Mouse (Mus musculus): ENCODE data around the gene Plcb1.

Gene Plcb1

DNA sequence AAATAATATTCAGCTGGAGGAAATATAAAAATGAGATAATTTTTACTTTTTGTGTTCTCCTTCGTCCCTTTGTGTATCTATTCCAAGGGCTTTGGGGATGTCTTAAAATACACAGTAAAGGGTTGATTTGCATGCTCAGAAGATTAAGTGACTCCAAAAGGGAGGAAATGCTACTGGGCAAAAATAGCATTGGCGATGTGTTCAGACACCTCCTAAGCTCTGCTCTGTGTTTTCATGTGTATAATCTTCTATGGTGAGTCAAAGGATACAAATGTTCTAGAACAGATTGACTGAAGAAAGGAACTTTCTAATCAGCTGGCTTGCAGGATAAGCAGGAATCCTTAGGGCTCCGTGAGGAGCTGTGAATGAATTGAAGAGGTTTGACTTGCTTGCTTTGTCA is 129.2 kb downstream of the Plcb1 start:
- no peak for DNase-seq

DNA sequence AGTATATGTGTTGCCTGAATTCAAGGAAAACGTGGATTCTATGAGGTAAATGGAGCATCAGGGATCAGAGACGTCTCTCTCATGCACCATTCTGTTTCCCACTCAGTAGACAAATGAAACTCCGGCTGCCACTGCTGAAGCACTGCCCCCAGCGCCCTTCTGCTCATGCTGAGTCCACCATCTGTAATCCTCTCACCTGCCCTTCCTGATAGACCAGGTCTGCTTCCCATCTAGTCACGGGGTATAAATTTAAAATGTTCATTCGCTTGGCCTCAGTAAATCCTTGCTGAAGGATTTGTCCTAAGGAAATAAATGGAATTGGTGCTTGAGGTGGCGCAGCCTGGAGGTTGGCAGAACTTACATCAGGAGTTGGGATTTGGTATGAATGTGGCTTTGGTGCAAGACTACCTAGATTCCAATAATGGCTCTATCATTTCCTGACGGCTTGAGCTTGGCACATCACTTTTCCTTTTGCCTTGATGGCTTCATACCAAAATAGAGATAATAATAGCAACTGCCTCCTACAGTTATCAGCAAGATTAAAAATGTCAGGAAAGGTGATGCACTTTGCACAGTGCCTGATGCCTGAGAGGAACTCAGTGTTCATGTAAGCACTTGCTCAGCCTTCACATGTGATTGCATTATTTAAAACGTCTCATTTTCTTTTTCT is 134.9 kb downstream of the Plcb1 start:
- no peak for DNase-seq

DNA sequence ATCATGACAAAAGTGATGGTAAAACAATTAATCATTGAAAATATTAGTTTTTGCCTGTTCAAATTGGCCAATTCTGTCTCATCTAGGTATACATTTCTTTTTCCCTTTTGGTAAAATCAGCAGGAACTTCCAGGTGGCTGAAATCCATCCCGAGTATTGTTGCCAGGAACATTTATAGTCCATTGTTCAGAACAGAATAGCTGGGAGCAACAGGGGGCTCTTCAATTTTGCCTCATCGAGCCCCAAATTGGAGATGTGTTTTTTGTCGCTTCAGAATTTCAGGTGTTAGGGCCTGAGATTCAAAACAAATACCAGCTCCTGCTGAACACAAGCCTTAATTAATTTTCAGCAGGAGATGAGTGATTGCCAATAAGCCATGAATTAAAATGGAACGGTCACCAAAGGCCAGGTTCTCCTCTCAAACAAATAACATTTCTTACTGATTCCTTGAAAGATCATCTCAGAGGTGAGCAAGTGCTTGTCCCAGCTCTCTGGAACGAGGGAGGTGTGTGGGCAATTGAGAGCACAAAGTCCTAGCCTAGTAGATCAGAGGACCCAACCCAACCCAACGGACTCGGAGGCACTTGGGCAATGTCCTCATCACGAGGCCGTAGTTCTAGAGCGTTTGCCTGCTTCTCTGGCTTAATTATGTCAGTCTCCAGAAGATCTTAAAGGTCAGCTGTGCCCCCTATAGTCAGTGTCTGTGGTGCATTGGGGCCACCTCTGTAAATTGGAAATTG is 136.9 kb downstream of the Plcb1 start:
- DNase-seq: no peak

DNA sequence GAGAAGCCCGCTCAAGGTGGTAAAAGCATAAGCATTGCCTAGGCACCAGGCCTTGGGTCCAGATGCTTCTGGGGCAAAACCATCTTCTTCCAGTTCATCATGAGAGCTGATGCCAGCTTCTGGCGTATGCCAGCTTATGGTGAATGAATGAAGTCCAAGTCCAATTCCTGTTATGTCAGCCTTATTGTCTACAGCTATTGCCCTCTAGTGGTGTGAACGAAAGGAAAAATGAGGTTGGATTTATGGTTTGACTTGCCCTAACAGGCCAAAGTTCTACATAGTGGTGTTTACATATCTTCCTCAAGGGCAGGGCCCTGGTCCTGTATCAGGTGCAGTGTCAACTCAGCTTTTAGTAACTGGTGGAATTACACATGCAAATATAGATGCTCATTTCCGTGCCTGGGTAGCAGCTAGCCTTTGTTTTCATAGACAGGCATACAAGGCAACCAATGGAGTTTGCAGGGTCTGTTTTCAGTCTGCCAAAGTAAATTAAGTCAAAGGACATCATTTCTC is 138.3 kb downstream of the Plcb1 start:
- DNase-seq: no peak

DNA sequence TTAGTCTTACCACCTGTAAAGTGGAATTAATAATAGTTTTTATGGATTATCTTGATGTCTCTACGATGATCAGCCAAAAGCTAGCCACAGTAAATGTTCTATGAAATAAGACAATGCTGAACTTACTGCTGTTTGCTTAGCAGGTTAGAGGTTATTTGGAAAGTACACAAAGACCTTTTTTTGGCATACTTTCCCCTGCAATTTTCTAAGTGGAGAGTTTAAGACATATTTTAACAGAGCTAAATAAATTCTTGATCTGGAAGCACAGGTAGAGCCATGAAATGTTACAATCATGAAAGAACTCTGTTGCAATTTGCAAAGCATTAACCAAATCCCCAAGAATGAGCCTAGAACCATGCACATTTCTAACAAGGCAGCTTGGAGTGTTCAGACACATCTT is 140.4 kb downstream of the Plcb1 start:
- DNase-seq: no peak

DNA sequence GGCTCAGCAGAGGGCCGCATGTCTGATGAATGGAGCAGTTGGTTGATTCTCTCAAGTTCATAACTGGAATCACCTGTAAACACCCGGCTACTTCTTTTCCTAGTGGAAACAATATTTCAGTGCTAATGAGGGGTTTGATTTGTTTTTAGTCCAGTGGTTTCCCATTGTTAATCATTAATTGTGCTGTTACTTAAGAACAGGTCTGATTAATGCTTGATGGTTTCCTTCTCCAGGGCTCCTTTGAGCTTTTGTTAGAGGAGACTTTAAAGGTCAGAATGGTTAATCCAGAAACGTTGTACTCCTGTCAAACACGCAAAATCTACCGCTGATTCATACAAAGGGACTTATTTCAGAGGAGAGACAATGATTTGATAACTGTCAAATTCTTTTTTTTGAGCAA is 141.2 kb downstream of the Plcb1 start:
- DNase-seq: no peak

DNA sequence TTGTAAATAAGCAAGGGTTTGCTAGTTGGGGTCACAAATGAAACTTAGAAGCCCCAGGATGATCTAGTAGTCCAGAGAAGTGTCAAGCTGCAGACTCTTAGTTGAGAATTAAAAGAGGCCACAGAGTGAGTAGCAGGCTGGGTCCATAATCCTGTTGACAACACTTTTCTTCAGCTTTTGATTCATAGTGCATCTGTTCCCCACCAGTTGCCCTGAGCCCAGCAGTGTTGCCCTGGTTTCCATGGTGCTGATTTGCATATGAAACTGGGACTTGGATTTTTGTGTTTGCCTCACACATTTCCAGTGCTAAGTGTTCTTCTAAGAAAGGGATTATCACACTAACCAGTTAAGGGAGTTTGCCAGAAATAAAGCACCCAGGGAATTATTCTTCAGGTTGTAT is 143.6 kb downstream of the Plcb1 start:
- no peak for DNase-seq

DNA sequence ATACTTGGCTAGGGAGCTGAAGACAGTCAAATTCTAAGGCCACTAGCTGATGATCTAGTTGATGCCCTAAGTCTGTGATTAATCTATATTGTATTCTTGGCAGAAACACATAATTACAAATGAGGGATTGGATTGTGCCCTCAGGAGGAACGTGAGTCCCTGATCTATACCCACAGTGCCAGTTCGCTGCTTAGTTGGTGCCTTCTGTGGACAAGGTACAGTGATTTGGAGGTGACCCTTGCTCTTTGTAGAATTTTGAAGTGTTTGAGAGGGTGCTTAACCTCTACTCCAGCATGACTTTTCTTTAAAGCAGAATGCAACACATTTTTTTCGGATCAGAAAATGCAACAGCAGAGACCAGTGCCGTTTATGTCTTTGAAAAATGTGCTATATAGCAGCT is 145.1 kb downstream of the Plcb1 start:
- DNase-seq: no peak

DNA sequence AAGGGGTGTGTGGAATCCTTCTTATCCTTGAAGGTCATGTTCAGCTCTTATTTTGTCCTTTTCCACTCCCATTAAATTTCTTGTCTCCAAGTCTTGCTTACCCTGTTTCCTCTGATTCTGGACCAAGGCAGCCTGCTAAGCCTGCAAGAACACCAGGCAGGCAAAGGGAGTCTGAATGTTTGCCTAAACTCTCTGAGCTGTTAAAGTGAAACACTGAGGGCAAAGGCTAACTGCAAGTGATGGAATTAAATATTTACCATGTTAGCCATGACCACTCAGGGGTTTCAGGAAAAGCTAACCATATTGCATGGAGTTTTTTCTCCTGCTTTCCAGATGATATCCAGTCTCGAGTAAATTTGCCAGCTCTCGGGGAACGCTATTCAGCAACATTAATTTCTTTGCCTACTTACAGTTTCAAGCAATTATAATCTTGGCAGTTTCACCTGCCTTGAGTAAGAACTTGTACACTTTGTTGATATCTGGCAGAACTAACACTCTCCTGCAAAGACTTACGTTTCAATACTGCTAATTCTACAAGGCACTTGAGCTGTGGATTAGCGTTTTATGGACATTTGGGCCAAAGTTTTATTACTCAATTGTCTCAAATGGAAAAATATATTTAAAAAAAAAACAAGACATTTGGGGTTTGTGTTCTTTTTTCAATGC is 146.0 kb downstream of the Plcb1 start:
- DNase-seq: no peak

DNA sequence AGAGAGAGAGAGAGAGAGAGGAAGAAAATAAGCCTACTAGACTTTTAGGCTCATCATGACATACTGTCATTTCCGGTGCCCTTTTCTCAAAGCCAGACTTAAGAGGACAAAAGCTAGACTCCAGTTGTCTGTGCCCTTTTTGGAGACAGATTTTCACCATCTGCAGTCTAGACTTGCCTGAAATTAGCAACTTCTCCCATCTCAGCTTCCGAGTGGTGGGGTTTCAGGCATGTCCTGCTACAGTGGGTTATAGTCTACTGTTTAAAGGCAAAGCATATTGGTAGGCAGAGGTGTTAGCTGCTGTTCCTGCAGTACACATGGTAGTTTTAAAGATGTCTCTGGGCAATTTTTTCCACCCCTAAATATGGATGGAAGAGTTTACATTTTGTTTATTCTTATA is 149.6 kb downstream of the Plcb1 start:
- no peak for DNase-seq

DNA sequence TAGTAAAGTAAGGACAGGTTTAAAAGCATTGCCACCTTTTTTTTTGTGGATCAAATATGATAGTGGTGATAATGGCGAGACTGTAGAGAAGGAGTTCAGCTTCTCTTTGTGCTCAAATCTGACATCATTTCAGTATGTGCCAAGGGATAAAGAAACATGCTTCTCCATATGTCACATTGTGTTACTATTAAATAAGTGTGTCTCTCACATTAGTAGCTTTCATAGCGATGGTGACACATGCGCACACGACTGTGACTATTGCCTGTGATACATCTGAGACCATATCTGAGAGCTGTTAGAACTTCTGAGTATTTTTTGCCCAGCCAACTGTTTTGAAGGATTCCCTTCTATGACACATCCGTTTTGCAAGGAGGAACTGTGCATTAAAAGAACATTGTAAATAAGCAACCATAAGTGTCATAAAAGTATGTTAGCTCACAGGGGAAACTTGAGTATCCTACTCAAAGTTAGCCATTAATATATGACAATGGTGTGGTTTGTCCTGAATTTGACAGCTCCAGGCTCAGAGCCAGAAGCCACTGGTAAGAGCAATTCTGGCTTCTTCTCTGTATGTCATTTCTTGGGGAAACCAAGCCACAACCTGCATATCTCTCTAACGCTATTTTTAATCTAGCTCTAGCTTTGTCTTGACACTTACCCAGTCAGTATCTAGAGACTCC is 150.2 kb downstream of the Plcb1 start:
- DNase-seq: no peak

DNA sequence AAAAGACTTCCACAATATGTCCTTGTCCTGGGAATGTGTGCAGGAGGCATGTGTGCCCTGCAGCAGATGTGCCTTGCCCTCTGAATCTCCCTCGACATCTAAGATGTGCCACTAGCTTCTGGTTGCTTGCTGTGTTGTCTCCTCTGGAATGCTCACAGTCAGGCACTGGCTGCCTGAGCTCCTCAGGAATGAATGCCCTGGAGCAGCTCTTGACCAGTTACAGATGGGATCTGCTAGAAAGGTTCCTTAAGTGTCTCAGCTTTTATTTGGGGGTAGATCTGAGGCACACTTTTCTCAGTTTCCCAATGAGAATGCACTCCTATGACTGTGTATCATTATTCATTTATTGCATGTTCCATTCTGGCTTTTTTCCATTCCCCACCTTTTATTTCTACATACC is 151.8 kb downstream of the Plcb1 start:
- DNase-seq: no peak

DNA sequence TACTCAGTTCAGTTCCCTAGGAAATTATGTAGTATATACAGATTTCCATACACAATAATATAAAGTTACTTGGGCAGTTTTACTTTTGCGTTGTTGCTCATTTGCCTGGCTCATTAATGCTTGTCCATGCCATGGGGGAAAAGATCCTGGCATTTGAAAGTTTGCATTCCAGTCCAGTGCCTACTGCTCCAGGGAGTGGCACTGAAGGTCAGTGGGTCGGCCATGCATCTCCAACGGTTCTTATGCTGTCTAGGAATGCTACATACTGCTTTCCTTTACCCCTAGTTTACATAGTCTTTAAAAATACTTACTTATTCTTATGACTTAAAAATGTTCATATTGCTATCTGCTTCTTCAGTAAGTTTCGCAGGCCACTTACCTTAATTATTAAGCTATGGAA is 156.2 kb downstream of the Plcb1 start:
- DNase-seq: no peak

DNA sequence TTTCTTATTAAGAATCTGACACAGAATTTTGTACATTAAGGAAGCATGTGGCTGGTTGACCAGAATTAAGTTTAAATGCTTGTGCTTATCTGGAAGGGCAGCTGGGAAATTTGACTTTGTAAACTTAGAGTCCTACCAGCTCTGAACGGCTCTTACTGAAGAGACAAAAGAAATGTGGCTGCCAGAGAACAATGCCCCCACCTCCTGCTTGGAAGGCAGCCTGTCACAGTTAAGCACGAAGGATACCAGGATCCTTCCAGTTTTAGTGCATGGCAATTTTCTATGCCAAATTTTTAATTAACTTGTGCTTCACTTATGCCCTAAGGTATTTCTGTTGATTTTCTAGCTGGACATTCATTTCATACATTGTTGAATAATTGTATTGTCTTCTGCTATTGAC is 157.1 kb downstream of the Plcb1 start:
- no peak for DNase-seq

DNA sequence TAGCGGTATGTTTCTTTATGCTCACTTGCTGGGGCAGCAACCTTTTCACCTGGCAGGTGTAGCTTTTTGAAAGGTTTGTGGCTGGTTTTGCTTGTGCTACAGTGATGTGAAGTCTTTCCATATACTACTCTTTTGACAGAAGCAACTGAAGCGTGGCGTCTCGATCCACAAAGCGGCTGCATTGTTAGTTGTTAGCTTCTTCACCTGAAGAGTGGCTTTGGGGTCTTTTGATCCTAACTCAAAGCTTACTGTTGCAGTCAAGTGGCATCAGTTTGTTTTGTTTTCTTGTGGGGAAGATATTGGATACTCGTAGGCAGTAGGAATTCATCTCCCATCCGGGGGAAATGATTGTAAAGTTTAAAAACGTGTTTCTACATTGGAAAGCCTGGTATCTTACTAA is 160.5 kb downstream of the Plcb1 start:
- no peak for DNase-seq

DNA sequence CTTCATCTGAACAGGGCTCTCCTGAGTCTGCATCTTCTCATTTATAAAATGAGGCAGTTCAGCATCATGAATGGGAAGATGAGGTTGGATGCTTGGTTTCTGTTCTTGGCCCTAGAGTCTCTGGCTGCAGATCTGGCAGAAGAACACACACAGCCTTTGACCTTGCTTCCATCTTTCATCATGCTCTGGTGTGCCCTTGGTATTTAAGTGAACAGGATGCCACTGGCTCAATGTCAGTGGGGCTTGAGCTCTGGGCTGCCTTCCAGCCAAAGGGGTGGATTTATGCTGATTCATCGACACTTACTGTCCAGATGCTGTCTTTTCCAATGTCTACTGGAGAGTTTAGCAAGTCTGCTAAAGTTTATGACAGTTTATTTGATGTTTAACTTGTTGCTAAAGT is 161.0 kb downstream of the Plcb1 start:
- DNase-seq: no peak

DNA sequence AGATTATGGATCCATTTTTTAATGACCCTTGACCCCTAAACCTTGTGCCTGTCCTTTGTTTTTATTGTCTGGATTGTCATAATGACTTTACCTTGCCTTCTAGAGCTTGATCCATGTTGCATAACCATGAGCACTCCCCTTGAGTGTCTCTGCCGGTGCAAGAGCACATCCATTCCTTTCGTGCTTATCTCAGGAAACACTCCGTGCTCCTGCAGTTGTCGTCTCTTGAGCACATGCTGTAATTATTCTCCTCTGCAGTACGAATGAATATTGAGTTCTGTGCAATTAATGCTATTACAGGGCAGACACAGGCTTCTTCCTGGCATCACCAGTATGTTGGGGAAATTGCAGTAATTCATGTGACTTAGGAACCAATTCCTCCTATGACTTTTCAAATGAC is 166.2 kb downstream of the Plcb1 start:
- no peak for DNase-seq

DNA sequence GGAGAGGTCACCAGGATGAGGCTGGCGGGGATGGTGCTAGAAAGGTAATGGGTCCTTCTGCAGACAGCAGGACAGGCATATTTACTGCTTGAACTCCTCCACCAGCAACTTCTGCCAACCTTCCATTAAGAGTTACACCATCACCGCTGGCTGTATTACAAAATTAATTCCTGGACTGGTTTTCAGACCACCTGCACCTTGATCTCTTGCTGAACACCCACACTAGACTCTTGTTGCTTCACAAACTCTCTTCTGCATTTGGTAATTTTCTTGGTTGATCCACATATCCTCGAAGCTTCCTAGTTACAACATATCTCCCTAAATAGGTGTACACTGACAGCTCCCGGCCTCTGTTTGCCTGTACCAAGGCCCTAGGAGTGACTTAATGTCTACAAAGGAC is 170.6 kb downstream of the Plcb1 start:
- DNase-seq: no peak

DNA sequence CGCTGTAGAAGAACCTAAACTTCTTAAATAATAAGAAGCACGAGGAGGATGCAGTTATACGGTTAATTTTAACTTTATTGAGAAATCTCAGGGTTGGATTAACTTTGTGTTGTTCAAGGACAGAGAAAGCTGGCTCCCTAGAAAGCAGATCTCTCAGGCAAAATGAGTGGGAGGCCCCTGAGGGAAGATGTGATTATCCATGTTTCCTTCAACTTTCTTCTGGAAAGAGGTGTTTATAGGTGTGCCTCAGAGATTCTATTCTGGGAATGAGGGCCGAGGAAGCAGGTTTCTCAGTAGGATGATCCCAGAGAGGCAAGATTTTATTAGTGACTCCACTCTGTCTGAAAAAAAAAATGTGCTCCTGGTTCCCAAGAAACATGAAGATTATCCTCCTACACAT is 180.3 kb downstream of the Plcb1 start:
- DNase-seq: no peak

DNA sequence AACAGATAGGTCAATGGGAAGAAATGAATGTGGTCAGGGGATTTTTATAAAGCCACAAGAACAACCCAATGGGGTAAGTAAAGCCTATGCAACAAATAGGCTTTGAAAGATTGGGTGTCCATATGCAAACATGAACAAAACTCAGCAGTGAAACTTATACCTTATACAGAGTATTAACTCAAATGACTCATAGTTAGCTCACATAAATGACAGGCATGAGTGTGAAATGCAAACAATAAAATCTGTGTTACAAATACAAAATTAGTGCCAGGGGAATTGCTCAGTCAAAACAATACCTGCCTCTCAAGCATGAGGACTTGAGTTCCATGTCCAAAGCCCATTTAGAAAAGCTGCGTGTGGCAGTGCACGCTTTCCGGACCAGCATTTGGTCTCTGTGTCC is 182.5 kb downstream of the Plcb1 start:
- DNase-seq: no peak

DNA sequence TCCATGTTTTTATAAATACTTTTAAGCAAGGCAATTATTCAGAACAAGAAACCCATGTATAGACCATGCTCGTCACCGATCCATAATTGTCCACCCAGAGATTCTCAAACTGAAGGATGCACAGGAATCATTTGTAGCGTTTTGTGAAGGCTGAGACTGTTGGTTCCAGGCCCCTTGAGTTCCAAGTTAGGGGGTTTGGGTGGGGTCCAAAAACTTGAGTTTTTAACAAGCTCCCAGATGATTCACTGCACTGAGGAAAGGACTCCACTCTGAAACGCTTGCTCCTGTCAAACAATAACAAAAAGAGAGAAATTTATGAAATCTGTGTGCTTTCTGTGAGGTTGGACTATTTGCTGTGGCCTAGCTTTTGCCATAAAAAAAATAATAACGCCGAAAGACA is 186.5 kb downstream of the Plcb1 start:
- no peak for DNase-seq

DNA sequence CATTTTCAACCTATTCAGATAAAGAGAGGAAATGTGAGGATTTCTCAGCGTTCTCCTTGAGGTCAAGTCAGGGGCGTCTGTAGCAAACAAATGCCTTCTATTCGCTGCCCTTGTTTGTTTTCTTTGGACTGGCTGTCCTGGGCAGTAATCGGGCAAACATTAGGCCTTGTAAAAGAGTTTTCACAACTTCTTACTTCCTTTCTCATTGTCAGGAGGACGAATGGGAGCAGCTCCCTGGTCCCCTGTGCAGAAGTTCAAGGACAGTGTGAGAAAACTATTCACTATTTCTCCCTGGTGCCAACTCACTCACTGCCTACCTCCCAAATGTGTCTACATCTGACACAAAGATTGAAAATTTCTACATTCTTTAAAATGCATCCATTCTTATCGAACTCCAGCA is 188.8 kb downstream of the Plcb1 start:
- no peak for DNase-seq

DNA sequence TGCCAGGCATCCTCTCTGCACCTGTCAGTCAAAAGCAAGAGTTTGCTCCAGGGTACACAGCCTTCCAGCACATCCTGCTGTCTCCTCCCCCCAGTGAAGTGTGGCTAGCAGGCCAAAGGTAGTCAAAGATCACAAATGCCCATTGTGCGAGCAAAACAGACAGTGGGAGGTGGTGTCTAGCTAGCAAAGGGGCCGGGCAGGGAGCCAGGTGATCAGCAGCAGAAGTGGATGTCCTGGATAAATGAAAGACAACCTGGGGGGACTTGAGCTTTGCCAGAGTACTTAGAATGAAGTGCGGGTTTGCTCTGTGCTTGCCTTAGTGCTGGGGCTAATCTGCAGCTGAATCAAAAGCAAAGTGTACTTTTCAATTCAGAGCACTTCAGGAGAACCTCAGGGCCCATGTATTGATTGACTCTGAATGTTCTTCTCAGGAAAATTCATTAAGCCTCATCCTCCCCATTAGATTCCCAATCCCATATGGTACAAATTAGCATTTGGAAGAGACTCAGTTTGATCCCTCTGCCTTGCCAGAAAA is 191.0 kb downstream of the Plcb1 start:
- no peak for DNase-seq
